Mouse (Mus musculus): ENCODE data around the gene Zc3h12c. TPM values are rescaled to one million over a fixed set of nuclear protein-coding genes. Genes with fewer than 3 reads are reported as not detected.

The Zc3h12c gene
- polyA plus RNA-seq, 1 experiment from 2014 or later = 2.5 TPM

GRCm38 (mm10) chr9:52165076-52165705 is 3.2 kb downstream of the Zc3h12c start:
- H3K9ac ChIP-seq = no peak overlapping the region
- no peak overlapping the region for H3K4me3 ChIP-seq (replicated peaks)
- no peak for ATAC-seq (ENCODE audit: insufficient read depth, low FRiP score, low read depth)
- no peaks in the 10 kb centered on the region for H3K36me3 ChIP-seq
- H3K4me1 ChIP-seq = peaks cover 3% of the 10 kb centered on the region; the same call in 1 of the 2 replicates
- H3K27ac ChIP-seq = no peak overlapping the region
- H3K27me3 ChIP-seq (replicated peaks) = no peaks in the 10 kb centered on the region
- 77% methylated on average over 13 of the region's 13 CpGs for WGBS
- H3K9me3 ChIP-seq = no peaks in the 10 kb centered on the region
- no peak overlapping the region for H3K4me2 ChIP-seq

- no peak overlapping the region for H3K4me3 ChIP-seq (replicated peaks)
- no peak overlapping the region for H3K4me2 ChIP-seq
- no peaks in the 10 kb centered on the region for H3K36me3 ChIP-seq
- no peaks in the 10 kb centered on the region for H3K9me3 ChIP-seq
- H3K27me3 ChIP-seq (replicated peaks) = no peaks in the 10 kb centered on the region
- H3K9ac ChIP-seq = no peak overlapping the region
- 100% methylated on average over 1 of the region's 1 CpGs for WGBS
- ATAC-seq (ENCODE audit: insufficient read depth, low FRiP score, low read depth) = no peak
- no peak overlapping the region for H3K27ac ChIP-seq
- H3K4me1 ChIP-seq = no peaks in the 10 kb centered on the region
Observed at GRCm38 (mm10) chr9:52160512-52160911, 7.9 kb downstream of the Zc3h12c start.

GRCm38 (mm10) chr9:52158561-52158960 is 9.8 kb downstream of the Zc3h12c start:
- Histone ChIP-seq H3K36me3 (no peaks in the 10 kb centered on the region), H3K4me2 (no peak overlapping the region), H3K9ac (no peak overlapping the region), H3K9me3 (no peaks in the 10 kb centered on the region), H3K4me1 (no peaks in the 10 kb centered on the region), H3K4me3 (replicated peaks) (no peak overlapping the region), H3K27me3 (replicated peaks) (no peaks in the 10 kb centered on the region), H3K27ac (no peak overlapping the region)
- no peak for ATAC-seq (ENCODE audit: insufficient read depth, low FRiP score, low read depth)
- 86% methylated on average over 1 of the region's 1 CpGs for WGBS

- no peaks in the 10 kb centered on the region for H3K9me3 ChIP-seq
- no peak overlapping the region for H3K27ac ChIP-seq
- H3K4me3 ChIP-seq (replicated peaks) = no peak overlapping the region
- no peaks in the 10 kb centered on the region for H3K4me1 ChIP-seq
- ATAC-seq (ENCODE audit: insufficient read depth, low FRiP score, low read depth) = no peak
- WGBS = 85% methylated on average over 4 of the region's 4 CpGs
- no peak overlapping the region for H3K4me2 ChIP-seq
- no peaks in the 10 kb centered on the region for H3K27me3 ChIP-seq (replicated peaks)
- no peaks in the 10 kb centered on the region for H3K36me3 ChIP-seq
- H3K9ac ChIP-seq = no peak overlapping the region
Observed at GRCm38 (mm10) chr9:52155417-52155816, 13.0 kb downstream of the Zc3h12c start.

- Histone ChIP-seq H3K4me1 (no peaks in the 10 kb centered on the region), H3K36me3 (no peaks in the 10 kb centered on the region), H3K27ac (no peak overlapping the region), H3K4me3 (replicated peaks) (no peak overlapping the region), H3K9ac (no peak overlapping the region), H3K27me3 (replicated peaks) (no peaks in the 10 kb centered on the region), H3K9me3 (no peaks in the 10 kb centered on the region), H3K4me2 (no peak overlapping the region)
- ATAC-seq (ENCODE audit: insufficient read depth, low FRiP score, low read depth) = no peak
- 64% methylated on average over 7 of the region's 7 CpGs for WGBS
Observed at GRCm38 (mm10) chr9:52154253-52154652, 14.1 kb downstream of the Zc3h12c start.

- H3K36me3 ChIP-seq = no peaks in the 10 kb centered on the region
- no peak overlapping the region for H3K27ac ChIP-seq
- H3K4me2 ChIP-seq = no peak overlapping the region
- no peaks in the 10 kb centered on the region for H3K27me3 ChIP-seq (replicated peaks)
- no peak for ATAC-seq (ENCODE audit: insufficient read depth, low FRiP score, low read depth)
- 82% methylated on average over 6 of the region's 6 CpGs for WGBS
- no peak overlapping the region for H3K9ac ChIP-seq
- no peaks in the 10 kb centered on the region for H3K9me3 ChIP-seq
- no peak overlapping the region for H3K4me3 ChIP-seq (replicated peaks)
- no peaks in the 10 kb centered on the region for H3K4me1 ChIP-seq
Observed at GRCm38 (mm10) chr9:52152076-52152826, 16.1 kb downstream of the Zc3h12c start.

GRCm38 (mm10) chr9:52149768-52150167 is 18.6 kb downstream of the Zc3h12c start:
- Histone ChIP-seq H3K36me3 (no peaks in the 10 kb centered on the region), H3K9ac (no peak overlapping the region), H3K4me1 (no peaks in the 10 kb centered on the region), H3K4me2 (no peak overlapping the region), H3K9me3 (no peaks in the 10 kb centered on the region), H3K27me3 (replicated peaks) (no peaks in the 10 kb centered on the region), H3K4me3 (replicated peaks) (no peak overlapping the region), H3K27ac (no peak overlapping the region)
- 86% methylated on average over 6 of the region's 6 CpGs for WGBS
- ATAC-seq (ENCODE audit: insufficient read depth, low FRiP score, low read depth) = no peak

GRCm38 (mm10) chr9:52149286-52149685 is 19.1 kb downstream of the Zc3h12c start:
- peak; percentile 73 for ATAC-seq (ENCODE audit: insufficient read depth, low FRiP score, low read depth)
- Histone ChIP-seq H3K27ac (no peak overlapping the region), H3K9me3 (no peaks in the 10 kb centered on the region), H3K4me3 (replicated peaks) (no peak overlapping the region), H3K36me3 (no peaks in the 10 kb centered on the region), H3K4me1 (no peaks in the 10 kb centered on the region), H3K27me3 (replicated peaks) (no peaks in the 10 kb centered on the region), H3K9ac (no peak overlapping the region), H3K4me2 (no peak overlapping the region)
- WGBS = 29% methylated on average over 4 of the region's 4 CpGs

GRCm38 (mm10) chr9:52148831-52149230 is 19.5 kb downstream of the Zc3h12c start:
- H3K36me3 ChIP-seq = no peaks in the 10 kb centered on the region
- no peaks in the 10 kb centered on the region for H3K9me3 ChIP-seq
- no peak overlapping the region for H3K27ac ChIP-seq
- H3K4me2 ChIP-seq = no peak overlapping the region
- H3K9ac ChIP-seq = no peak overlapping the region
- ATAC-seq (ENCODE audit: insufficient read depth, low FRiP score, low read depth) = no peak
- H3K4me3 ChIP-seq (replicated peaks) = no peak overlapping the region
- no peaks in the 10 kb centered on the region for H3K4me1 ChIP-seq
- WGBS = 70% methylated on average over 4 of the region's 4 CpGs
- H3K27me3 ChIP-seq (replicated peaks) = no peaks in the 10 kb centered on the region

- no peaks in the 10 kb centered on the region for H3K36me3 ChIP-seq
- no peak overlapping the region for H3K9ac ChIP-seq
- H3K4me2 ChIP-seq = no peak overlapping the region
- H3K4me1 ChIP-seq = no peaks in the 10 kb centered on the region
- H3K27ac ChIP-seq = no peak overlapping the region
- H3K9me3 ChIP-seq = no peaks in the 10 kb centered on the region
- no peaks in the 10 kb centered on the region for H3K27me3 ChIP-seq (replicated peaks)
- no peak for ATAC-seq (ENCODE audit: insufficient read depth, low FRiP score, low read depth)
- H3K4me3 ChIP-seq (replicated peaks) = no peak overlapping the region
- WGBS = 61% methylated on average over 3 of the region's 3 CpGs
Observed at GRCm38 (mm10) chr9:52148311-52148710, 20.1 kb downstream of the Zc3h12c start.

GRCm38 (mm10) chr9:52146241-52146640 is 22.1 kb downstream of the Zc3h12c start:
- H3K27me3 ChIP-seq (replicated peaks) = no peaks in the 10 kb centered on the region
- ATAC-seq (ENCODE audit: insufficient read depth, low FRiP score, low read depth) = no peak
- H3K9me3 ChIP-seq = no peaks in the 10 kb centered on the region
- H3K4me2 ChIP-seq = no peak overlapping the region
- WGBS = 57% methylated on average over 4 of the region's 4 CpGs
- H3K4me3 ChIP-seq (replicated peaks) = no peak overlapping the region
- H3K9ac ChIP-seq = no peak overlapping the region
- H3K4me1 ChIP-seq = no peaks in the 10 kb centered on the region
- H3K36me3 ChIP-seq = no peaks in the 10 kb centered on the region
- no peak overlapping the region for H3K27ac ChIP-seq

GRCm38 (mm10) chr9:52132771-52133170 is 35.6 kb downstream of the Zc3h12c start:
- H3K4me2 ChIP-seq = no peak overlapping the region
- H3K4me1 ChIP-seq = no peaks in the 10 kb centered on the region
- WGBS = 70% methylated on average over 2 of the region's 2 CpGs
- no peak overlapping the region for H3K27ac ChIP-seq
- no peak overlapping the region for H3K9ac ChIP-seq
- no peaks in the 10 kb centered on the region for H3K36me3 ChIP-seq
- no peak for ATAC-seq (ENCODE audit: insufficient read depth, low FRiP score, low read depth)
- H3K4me3 ChIP-seq (replicated peaks) = no peak overlapping the region
- no peaks in the 10 kb centered on the region for H3K9me3 ChIP-seq
- no peaks in the 10 kb centered on the region for H3K27me3 ChIP-seq (replicated peaks)

All from stomach, embryonic 15.5 days (tissue).